Mouse (Mus musculus) cortical plate, adult 2 months (tissue): ENCODE results near the gene H2al1e.

ENCODE experiments used
- CTCF ChIP-seq: fragments of 200-500 bp; IDR thresholded peaks from 2 replicates; pipeline ENCODE4 v1.5.1; 2011; ENCODE audit warnings: mild to moderate bottlenecking, control low read depth, low read length; ENCODE audit not compliant: insufficient read depth; ENCODE audit errors: extremely low read depth
- POLR2A ChIP-seq: fragments of 200-500 bp; IDR thresholded peaks from 2 replicates; pipeline ENCODE4 v1.6.1; 2011; ENCODE audit warnings: mild to moderate bottlenecking, low read length, control low read depth; ENCODE audit not compliant: insufficient read depth; ENCODE audit errors: extremely low read depth

- TF ChIP-seq CTCF (no peak), POLR2A (no peak)
Measured at GRCm38 (mm10) chrX:11277083-11277482, 34.7 kb upstream of the H2al1e start.
